Mouse (Mus musculus): ENCODE results near the gene Csf2rb2. TPM values are rescaled to one million over a fixed set of nuclear protein-coding genes. Genes with fewer than 3 reads are reported as not detected.

Csf2rb2 gene
- polyA plus RNA-seq, 1 experiment from 2014 or later, result 0.70 TPM

- no peak for ATAC-seq (ENCODE audit: insufficient read depth, low FRiP score, low TSS enrichment)
- no peak overlapping the region for H3K4me3 ChIP-seq (ENCODE audit: low read depth, low read length)
- no peaks in the 10 kb centered on the region for H3K9me3 ChIP-seq (ENCODE audit: control insufficient read depth, low read length)
- no peak overlapping the region for H3K9ac ChIP-seq (ENCODE audit: low read length)
- 79% methylated on average over 2 of the region's 2 CpGs for WGBS
- no peak overlapping the region for H3K4me2 ChIP-seq (ENCODE audit: low read depth)
- DNase-seq (ENCODE audit: low spot score), result no peak
- H3K4me1 ChIP-seq (ENCODE audit: control insufficient read depth, insufficient read depth, low read length), result no peaks in the 10 kb centered on the region
- H3K36me3 ChIP-seq (ENCODE audit: control insufficient read depth, insufficient read depth, low read length), result no peaks in the 10 kb centered on the region
- H3K27me3 ChIP-seq (ENCODE audit: control insufficient read depth, insufficient read depth, low read length), result no peaks in the 10 kb centered on the region
- no peak overlapping the region for H3K27ac ChIP-seq (ENCODE audit: low read depth, low read length)
Measured at GRCm38 (mm10) chr15:78278308-78278707, 27.2 kb downstream of the Csf2rb2 start.

GRCm38 (mm10) chr15:78271208-78271607 is 34.3 kb downstream of the Csf2rb2 start:
- Histone ChIP-seq H3K9me3 (ENCODE audit: control insufficient read depth, low read length) (no peaks in the 10 kb centered on the region), H3K9ac (ENCODE audit: low read length) (no peak overlapping the region), H3K4me1 (ENCODE audit: control insufficient read depth, insufficient read depth, low read length) (no peaks in the 10 kb centered on the region), H3K4me3 (ENCODE audit: low read depth, low read length) (no peak overlapping the region), H3K27me3 (ENCODE audit: control insufficient read depth, insufficient read depth, low read length) (no peaks in the 10 kb centered on the region), H3K36me3 (ENCODE audit: control insufficient read depth, insufficient read depth, low read length) (no peaks in the 10 kb centered on the region), H3K4me2 (ENCODE audit: low read depth) (no peak overlapping the region), H3K27ac (ENCODE audit: low read depth, low read length) (no peak overlapping the region)
- no peak for ATAC-seq (ENCODE audit: insufficient read depth, low FRiP score, low TSS enrichment)
- DNase-seq (ENCODE audit: low spot score), result no peak

GRCm38 (mm10) chr15:78267865-78268264 is 37.7 kb downstream of the Csf2rb2 start:
- no peaks in the 10 kb centered on the region for H3K9me3 ChIP-seq (ENCODE audit: control insufficient read depth, low read length)

GRCm38 (mm10) chr15:78267441-78267840 is 38.1 kb downstream of the Csf2rb2 start:
- Histone ChIP-seq H3K9ac (ENCODE audit: low read length) (no peak overlapping the region), H3K9me3 (ENCODE audit: control insufficient read depth, low read length) (no peaks in the 10 kb centered on the region), H3K4me3 (ENCODE audit: low read depth, low read length) (no peak overlapping the region), H3K27me3 (ENCODE audit: control insufficient read depth, insufficient read depth, low read length) (no peaks in the 10 kb centered on the region), H3K4me1 (ENCODE audit: control insufficient read depth, insufficient read depth, low read length) (no peaks in the 10 kb centered on the region), H3K27ac (ENCODE audit: low read depth, low read length) (no peak overlapping the region), H3K36me3 (ENCODE audit: control insufficient read depth, insufficient read depth, low read length) (no peaks in the 10 kb centered on the region), H3K4me2 (ENCODE audit: low read depth) (no peak overlapping the region)
- no peak for DNase-seq (ENCODE audit: low spot score)
- no peak for ATAC-seq (ENCODE audit: insufficient read depth, low FRiP score, low TSS enrichment)
- 80% methylated on average over 10 of the region's 10 CpGs for WGBS

More at GRCm38 (mm10) chr15:78267865-78268264, 37.7 kb downstream of the Csf2rb2 start:
- 78% methylated on average over 4 of the region's 4 CpGs for WGBS
- no peak overlapping the region for H3K4me2 ChIP-seq (ENCODE audit: low read depth)
- H3K27ac ChIP-seq (ENCODE audit: low read depth, low read length), result no peak overlapping the region
- no peaks in the 10 kb centered on the region for H3K36me3 ChIP-seq (ENCODE audit: control insufficient read depth, insufficient read depth, low read length)
- no peak overlapping the region for H3K9ac ChIP-seq (ENCODE audit: low read length)
- ATAC-seq (ENCODE audit: insufficient read depth, low FRiP score, low TSS enrichment), result no peak
- H3K4me1 ChIP-seq (ENCODE audit: control insufficient read depth, insufficient read depth, low read length), result no peaks in the 10 kb centered on the region
- H3K27me3 ChIP-seq (ENCODE audit: control insufficient read depth, insufficient read depth, low read length), result no peaks in the 10 kb centered on the region
- no peak for DNase-seq (ENCODE audit: low spot score)
- H3K4me3 ChIP-seq (ENCODE audit: low read depth, low read length), result no peak overlapping the region

- Histone ChIP-seq H3K27ac (ENCODE audit: low read depth, low read length) (no peak overlapping the region), H3K4me3 (ENCODE audit: low read depth, low read length) (no peak overlapping the region), H3K36me3 (ENCODE audit: control insufficient read depth, insufficient read depth, low read length) (no peaks in the 10 kb centered on the region), H3K4me2 (ENCODE audit: low read depth) (no peak overlapping the region), H3K4me1 (ENCODE audit: control insufficient read depth, insufficient read depth, low read length) (no peaks in the 10 kb centered on the region), H3K9ac (ENCODE audit: low read length) (no peak overlapping the region), H3K27me3 (ENCODE audit: control insufficient read depth, insufficient read depth, low read length) (no peaks in the 10 kb centered on the region), H3K9me3 (ENCODE audit: control insufficient read depth, low read length) (no peaks in the 10 kb centered on the region)
- 82% methylated on average over 3 of the region's 3 CpGs for WGBS
- no peak for DNase-seq (ENCODE audit: low spot score)
- no peak for ATAC-seq (ENCODE audit: insufficient read depth, low FRiP score, low TSS enrichment)
Measured at GRCm38 (mm10) chr15:78263286-78263685, 42.2 kb downstream of the Csf2rb2 start.

- no peak overlapping the region for H3K4me2 ChIP-seq (ENCODE audit: low read depth)
- DNase-seq (ENCODE audit: low spot score), result no peak
- WGBS, result 74% methylated on average over 13 of the region's 13 CpGs
- no peaks in the 10 kb centered on the region for H3K27me3 ChIP-seq (ENCODE audit: control insufficient read depth, insufficient read depth, low read length)
- H3K9ac ChIP-seq (ENCODE audit: low read length), result no peak overlapping the region
- H3K9me3 ChIP-seq (ENCODE audit: control insufficient read depth, low read length), result no peaks in the 10 kb centered on the region
- H3K36me3 ChIP-seq (ENCODE audit: control insufficient read depth, insufficient read depth, low read length), result no peaks in the 10 kb centered on the region
- H3K4me1 ChIP-seq (ENCODE audit: control insufficient read depth, insufficient read depth, low read length), result no peaks in the 10 kb centered on the region
- no peak for ATAC-seq (ENCODE audit: insufficient read depth, low FRiP score, low TSS enrichment)
- H3K27ac ChIP-seq (ENCODE audit: low read depth, low read length), result no peak overlapping the region
- H3K4me3 ChIP-seq (ENCODE audit: low read depth, low read length), result no peak overlapping the region
Measured at GRCm38 (mm10) chr15:78260668-78261333, 44.7 kb downstream of the Csf2rb2 start.

GRCm38 (mm10) chr15:78258246-78258865 is 47.2 kb downstream of the Csf2rb2 start:
- no peaks in the 10 kb centered on the region for H3K27me3 ChIP-seq (ENCODE audit: control insufficient read depth, insufficient read depth, low read length)
- DNase-seq (ENCODE audit: low spot score), result no peak
- no peak overlapping the region for H3K4me2 ChIP-seq (ENCODE audit: low read depth)
- H3K4me1 ChIP-seq (ENCODE audit: control insufficient read depth, insufficient read depth, low read length), result no peaks in the 10 kb centered on the region
- H3K27ac ChIP-seq (ENCODE audit: low read depth, low read length), result no peak overlapping the region
- no peaks in the 10 kb centered on the region for H3K9me3 ChIP-seq (ENCODE audit: control insufficient read depth, low read length)
- no peak overlapping the region for H3K4me3 ChIP-seq (ENCODE audit: low read depth, low read length)
- no peak overlapping the region for H3K9ac ChIP-seq (ENCODE audit: low read length)
- no peaks in the 10 kb centered on the region for H3K36me3 ChIP-seq (ENCODE audit: control insufficient read depth, insufficient read depth, low read length)
- WGBS, result 85% methylated on average over 10 of the region's 10 CpGs
- ATAC-seq (ENCODE audit: insufficient read depth, low FRiP score, low TSS enrichment), result no peak

GRCm38 (mm10) chr15:78257326-78258050 is 48.0 kb downstream of the Csf2rb2 start:
- ATAC-seq (ENCODE audit: insufficient read depth, low FRiP score, low TSS enrichment), result no peak
- no peak overlapping the region for H3K27ac ChIP-seq (ENCODE audit: low read depth, low read length)

More at GRCm38 (mm10) chr15:78257326-78258050, 48.0 kb downstream of the Csf2rb2 start:
- peak; percentile 68 for DNase-seq (ENCODE audit: low spot score)
- no peaks in the 10 kb centered on the region for H3K27me3 ChIP-seq (ENCODE audit: control insufficient read depth, insufficient read depth, low read length)
- no peak overlapping the region for H3K4me2 ChIP-seq (ENCODE audit: low read depth)
- H3K9ac ChIP-seq (ENCODE audit: low read length), result no peak overlapping the region
- no peaks in the 10 kb centered on the region for H3K9me3 ChIP-seq (ENCODE audit: control insufficient read depth, low read length)
- no peaks in the 10 kb centered on the region for H3K36me3 ChIP-seq (ENCODE audit: control insufficient read depth, insufficient read depth, low read length)
- no peaks in the 10 kb centered on the region for H3K4me1 ChIP-seq (ENCODE audit: control insufficient read depth, insufficient read depth, low read length)
- no peak overlapping the region for H3K4me3 ChIP-seq (ENCODE audit: low read depth, low read length)
- 43% methylated on average over 7 of the region's 7 CpGs for WGBS

All from neural tube, embryonic 11.5 days (tissue).